Comparison of ENCODE assay signal across 32 mouse cellular contexts in genomic region chr13:101891473-101891872, GRCm38 (mm10).
"Had no signal": no experiment of that assay in that cellular context is flagged by ENCODE, and none has a peak within 500 bp of the region (broad histone marks: within the 10 kb centered on the region; RNA-seq: fewer than 3 reads in every experiment).

No protein-coding gene starts in this region.

- ATAC-seq: liver, embryonic 12.5 days; liver, postnatal 0 days; lung, postnatal 0 days; midbrain, embryonic 13.5 days; midbrain, embryonic 15.5 days; midbrain, embryonic 16.5 days had no signal

- H3K4me3 ChIP-seq: limb, embryonic 10.5 days; limb, embryonic 12.5 days; limb, embryonic 13.5 days; limb, embryonic 15.5 days; liver, embryonic 12.5 days; liver, embryonic 13.5 days; liver, embryonic 15.5 days; lung, embryonic 15.5 days; megakaryocyte, embryonic 14.5 days; midbrain, embryonic 10.5 days; midbrain, embryonic 12.5 days; midbrain, embryonic 13.5 days; midbrain, embryonic 15.5 days; myocyte; neural tube, embryonic 12.5 days had no signal

- H3K27ac ChIP-seq: limb, embryonic 10.5 days; limb, embryonic 12.5 days; limb, embryonic 13.5 days; limb, embryonic 15.5 days; liver, embryonic 12.5 days; liver, embryonic 13.5 days; liver, embryonic 14.5 days; liver, embryonic 15.5 days; lung, embryonic 15.5 days; macrophage; midbrain, embryonic 10.5 days; midbrain, embryonic 12.5 days; midbrain, embryonic 13.5 days; midbrain, embryonic 15.5 days; neural tube, embryonic 12.5 days had no signal

- H3K4me1 ChIP-seq: limb, embryonic 15.5 days; liver, embryonic 12.5 days; liver, embryonic 13.5 days; liver, embryonic 15.5 days; midbrain, embryonic 12.5 days; midbrain, embryonic 13.5 days; midbrain, embryonic 15.5 days; neural tube, embryonic 12.5 days had no signal

- H3K9ac ChIP-seq: limb, embryonic 12.5 days; limb, embryonic 13.5 days; limb, embryonic 15.5 days; liver, embryonic 12.5 days; liver, embryonic 13.5 days; liver, embryonic 14.5 days; liver, embryonic 15.5 days; liver, postnatal 0 days; lung, embryonic 14.5 days; lung, embryonic 15.5 days; midbrain, embryonic 12.5 days; midbrain, embryonic 13.5 days; midbrain, embryonic 15.5 days; neural tube, embryonic 12.5 days had no signal

- H3K9me3 ChIP-seq: limb, embryonic 10.5 days; limb, embryonic 12.5 days; limb, embryonic 13.5 days; limb, embryonic 15.5 days; liver, embryonic 12.5 days; liver, embryonic 13.5 days; liver, embryonic 15.5 days; lung, embryonic 15.5 days; megakaryocyte, embryonic 14.5 days; midbrain, embryonic 10.5 days; midbrain, embryonic 12.5 days; midbrain, embryonic 13.5 days; midbrain, embryonic 15.5 days; neural tube, embryonic 12.5 days had no signal

- H3K36me3 ChIP-seq: limb, embryonic 10.5 days; limb, embryonic 12.5 days; limb, embryonic 13.5 days; limb, embryonic 15.5 days; liver, embryonic 12.5 days; liver, embryonic 13.5 days; liver, embryonic 15.5 days; lung, embryonic 15.5 days; midbrain, embryonic 10.5 days; midbrain, embryonic 12.5 days; midbrain, embryonic 13.5 days; midbrain, embryonic 15.5 days; neural tube, embryonic 12.5 days had no signal

- H3K27me3 ChIP-seq: limb, embryonic 12.5 days; limb, embryonic 13.5 days; limb, embryonic 15.5 days; liver, embryonic 12.5 days; liver, embryonic 13.5 days; liver, embryonic 15.5 days; lung, embryonic 15.5 days; megakaryocyte, embryonic 14.5 days; midbrain, embryonic 12.5 days; midbrain, embryonic 13.5 days; midbrain, embryonic 15.5 days; neural tube, embryonic 12.5 days had no signal

- DNase-seq: left cerebral cortex, postnatal 4 days; liver; liver, embryonic 13.5 days; liver, postnatal 0 days; lung, adult 18-20 months; lung, adult 2 months; lung, embryonic 14.5 days; lung, postnatal 10 days; lung, postnatal 14 days; lung, postnatal 36 days; lung, postnatal 4 days; midbrain, embryonic 14.5 days had no signal

- H3K4me2 ChIP-seq: limb, embryonic 12.5 days; limb, embryonic 13.5 days; limb, embryonic 15.5 days; liver, embryonic 11.5 days; liver, embryonic 12.5 days; liver, embryonic 13.5 days; liver, embryonic 15.5 days; lung, embryonic 14.5 days; lung, embryonic 15.5 days; midbrain, embryonic 11.5 days; midbrain, embryonic 12.5 days; midbrain, embryonic 13.5 days; midbrain, embryonic 15.5 days; neural tube, embryonic 12.5 days had no signal
